Mouse (Mus musculus): ENCODE results near the gene Ccdc171.

DNA sequence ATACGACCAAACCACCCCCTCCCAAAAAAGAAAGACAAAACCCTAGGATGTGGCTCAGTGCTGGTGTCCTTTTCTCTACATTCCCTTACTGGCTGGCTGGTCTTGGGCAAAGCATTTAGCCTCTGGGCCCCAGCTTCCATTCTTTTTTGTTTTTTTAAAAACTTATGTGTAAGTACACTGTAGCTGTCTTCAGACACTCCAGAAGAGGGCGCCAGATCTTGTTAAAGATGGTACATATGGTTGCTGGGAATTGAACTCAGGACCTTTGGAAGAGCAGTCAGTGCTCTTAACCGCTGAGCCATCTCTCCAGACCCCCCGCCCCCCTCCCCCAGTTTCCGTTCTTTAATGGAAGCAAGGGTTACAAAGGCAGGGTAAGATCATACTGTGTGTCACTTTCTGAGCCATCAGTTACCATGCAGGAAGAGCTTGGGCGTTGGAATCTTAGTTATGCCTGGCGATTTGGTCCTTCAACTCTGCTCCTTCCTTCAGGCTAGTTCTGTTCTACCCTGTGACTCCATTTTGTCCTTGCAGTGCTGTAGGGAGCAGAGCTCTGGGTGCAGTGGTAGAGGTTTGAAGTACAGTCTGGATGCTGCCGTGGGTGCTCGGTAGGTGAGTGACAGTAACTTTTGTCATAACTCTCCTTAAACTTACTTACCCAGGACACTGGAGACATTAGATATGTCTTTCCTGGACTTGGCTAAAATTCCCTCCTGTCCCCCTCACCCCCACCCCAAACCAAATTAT is 8.0 kb downstream of the Ccdc171 start:
- TF ChIP-seq CTCF (IDR thresholded peaks at IDR 0.05; ENCODE audit: low read depth) (peak; percentile 28), EP300 (optimal IDR thresholded peaks at IDR 0.05) (no peak)
